Mouse (Mus musculus) heart, adult 8-10 months (tissue): ENCODE data around the gene Pih1d3. TPM values are rescaled to one million over a fixed set of nuclear protein-coding genes. Genes with fewer than 3 reads are reported as not detected.

Source experiments
- DNase-seq: peaks from one replicate; pipeline ENCODE4 v3.0.0; 2022; ENCODE audit warnings: low spot score
- total RNA-seq, 4 experiments: library from RNA; stranded (reverse); gene quantifications; 2 replicates each; pipeline ENCODE4 v1.2.4; 2022

Gene Pih1d3
- total RNA-seq: not detected

DNA sequence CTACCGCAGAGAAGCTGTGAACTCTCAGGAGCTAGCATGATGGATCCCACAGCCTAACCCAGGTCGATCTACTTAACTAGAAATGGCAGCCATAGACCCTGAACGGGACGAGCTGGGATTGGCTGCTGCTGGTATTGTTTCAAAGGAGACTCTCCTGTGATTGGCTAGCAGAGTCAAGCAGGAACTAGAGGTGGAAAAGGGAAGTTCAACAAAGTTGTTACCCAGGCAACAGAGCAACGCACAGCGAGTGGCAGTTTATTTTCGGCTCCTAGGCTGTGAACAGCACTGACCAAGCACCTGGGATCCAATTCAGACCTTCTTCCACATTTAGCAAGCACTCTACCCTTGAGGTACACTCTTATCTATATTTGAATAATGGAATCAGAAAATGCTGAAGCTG is at the start of gene Pih1d3, which contains the start of gene 4931428L18Rik:
Gene Pih1d3, plus strand, starts transcription at position 275 of the 400 bp plus-strand sequence.
Gene 4931428L18Rik, minus strand, starts transcription at position 121 of the 400 bp plus-strand sequence.
- no peak for DNase-seq

DNA sequence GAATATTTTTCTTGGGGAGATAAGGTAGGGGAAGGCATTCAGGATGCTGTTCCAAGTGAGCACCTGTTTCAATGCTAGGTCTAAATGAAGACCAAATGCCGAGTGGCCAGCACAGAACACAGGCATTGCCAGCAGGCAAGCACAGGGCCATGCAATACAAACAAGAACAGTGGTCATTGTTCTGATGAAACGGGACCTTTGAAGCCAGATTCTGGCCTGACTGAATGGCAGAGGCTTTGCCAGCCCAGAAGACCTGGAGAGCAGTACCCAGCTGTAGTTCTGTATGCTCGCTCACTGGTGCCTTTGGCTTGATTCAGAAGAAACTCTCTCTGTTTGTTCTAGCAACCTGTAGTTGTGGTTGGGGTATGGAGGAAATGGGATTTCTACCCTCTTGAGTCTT is 47.2 kb upstream of the Pih1d3 start:
- no peak for DNase-seq

DNA sequence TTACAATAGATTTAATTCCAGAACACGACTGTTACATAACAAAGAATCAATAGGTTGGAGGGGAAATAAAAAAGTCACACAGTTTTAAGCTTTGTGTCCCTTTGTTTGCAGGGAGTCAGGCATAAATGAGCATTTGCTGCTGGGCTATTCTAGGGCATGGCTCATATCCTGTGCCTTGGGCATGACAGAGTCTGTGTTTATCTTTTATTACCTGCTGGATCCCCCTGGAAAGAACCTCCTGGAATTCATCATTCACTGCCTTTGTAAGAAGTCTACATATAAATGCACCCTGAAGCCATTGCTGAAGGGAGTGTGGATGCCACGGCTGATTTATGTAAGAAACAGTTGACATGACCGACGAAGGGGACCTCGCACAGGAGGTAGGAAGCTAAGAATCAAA is 46.5 kb upstream of the Pih1d3 start, which contains the start of gene Lgsn:
Gene Lgsn, plus strand, starts transcription at position 301 of the 400 bp plus-strand sequence.
- DNase-seq: no peak

DNA sequence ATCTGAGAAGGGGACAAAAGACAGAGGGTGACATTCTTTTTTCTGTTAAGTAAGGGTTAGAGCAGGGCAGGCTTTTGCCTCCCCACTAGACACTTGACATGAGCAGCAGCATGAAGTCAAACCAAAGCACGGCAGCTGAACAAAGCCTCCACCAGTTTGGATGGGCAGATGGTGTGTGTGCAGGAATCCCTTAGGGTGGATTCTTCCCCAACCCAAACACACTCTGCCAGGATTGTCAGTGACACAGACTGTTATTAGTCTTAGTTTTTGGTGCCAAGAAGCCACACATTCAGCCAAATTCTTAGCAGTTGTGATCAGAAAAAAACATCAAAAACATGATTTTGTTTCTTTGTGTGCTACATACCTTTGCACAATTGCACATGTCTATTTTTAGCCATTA is 44.4 kb upstream of the Pih1d3 start:
- DNase-seq: no peak

DNA sequence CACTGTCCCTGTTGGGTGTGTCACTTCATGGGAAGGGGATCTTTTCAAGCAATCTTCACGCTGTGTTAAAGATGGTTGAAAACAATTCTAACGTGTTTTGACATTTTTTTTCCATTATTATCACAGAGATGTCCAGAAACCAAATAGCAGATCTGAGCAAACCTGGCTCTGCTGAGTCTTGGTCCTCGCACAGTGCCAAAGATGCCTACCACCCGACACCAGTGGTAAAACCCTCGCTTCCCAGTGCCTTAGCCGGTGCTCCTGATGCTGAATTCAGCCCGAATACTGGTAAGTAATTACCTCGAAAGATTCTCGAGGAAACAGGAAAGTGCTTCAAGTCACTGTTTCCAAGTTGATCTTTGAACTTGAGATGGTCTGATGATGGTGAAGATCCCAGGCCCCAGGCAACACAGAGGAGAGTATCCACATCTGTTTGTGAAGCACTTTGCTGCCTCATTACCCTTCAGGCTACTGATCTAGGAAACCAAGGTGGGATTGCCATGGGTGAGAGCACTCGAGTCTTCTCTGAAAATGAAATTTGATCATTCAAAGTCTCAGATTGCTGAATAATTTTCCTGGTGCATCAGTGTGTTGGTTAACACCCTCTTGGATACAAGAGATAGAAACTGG is 32.3 kb upstream of the Pih1d3 start:
- DNase-seq: no peak

DNA sequence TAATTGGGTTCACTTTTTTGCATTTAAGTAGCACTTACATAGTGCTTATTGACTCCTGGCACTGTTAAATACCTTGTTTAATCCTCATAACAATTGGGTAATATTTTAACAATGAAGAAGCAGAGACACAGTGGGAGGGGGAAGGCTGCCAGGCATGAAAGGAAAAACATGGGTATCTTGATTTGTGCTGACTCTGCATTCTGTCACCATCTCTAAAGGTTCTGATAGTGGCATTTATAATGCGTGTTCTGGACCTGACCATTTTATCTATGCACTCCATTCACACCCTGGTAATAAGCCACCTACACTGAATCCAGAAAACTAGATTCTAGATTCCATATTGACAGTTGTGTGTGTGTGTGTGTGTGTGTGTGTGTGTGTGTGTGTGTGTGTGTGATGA is 27.0 kb upstream of the Pih1d3 start:
- DNase-seq: no peak

DNA sequence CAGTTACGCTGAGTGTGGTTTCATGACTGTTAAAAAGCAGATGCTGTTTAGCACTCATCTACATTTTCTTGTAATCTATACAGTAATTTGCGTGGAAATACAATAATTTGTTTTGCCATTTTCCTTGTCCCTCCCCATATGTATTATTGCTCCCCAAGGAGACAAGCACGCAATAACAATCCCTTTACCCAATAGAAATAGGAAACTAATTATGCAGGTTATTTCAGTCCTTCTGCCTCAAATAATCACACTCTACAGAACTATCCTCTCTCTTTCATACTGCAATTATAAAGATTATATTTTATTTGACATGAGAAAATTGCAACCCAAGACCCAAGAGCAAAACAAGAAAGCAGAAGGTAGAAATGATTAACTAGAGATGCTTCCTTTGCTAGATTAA is 25.7 kb upstream of the Pih1d3 start:
- no peak for DNase-seq

DNA sequence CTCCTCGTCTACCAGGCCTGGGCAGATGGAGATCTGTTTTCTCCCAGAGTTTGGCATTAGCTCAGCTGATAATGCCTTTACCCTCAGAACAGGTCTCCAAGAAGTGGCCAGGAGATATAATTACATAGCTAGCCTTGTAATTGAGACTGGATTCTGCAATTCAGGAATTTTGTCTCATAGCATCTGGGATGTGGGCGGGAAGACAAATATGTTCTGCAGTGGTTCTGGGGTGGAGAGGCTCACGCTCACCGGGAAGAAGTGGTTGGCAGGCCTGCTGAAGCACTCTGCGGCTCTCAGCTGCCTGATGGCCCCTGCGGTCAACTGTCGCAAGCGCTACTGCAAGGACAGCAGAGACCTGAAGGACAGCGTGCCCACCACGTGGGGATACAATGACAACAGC is 18.9 kb upstream of the Pih1d3 start:
- no peak for DNase-seq

DNA sequence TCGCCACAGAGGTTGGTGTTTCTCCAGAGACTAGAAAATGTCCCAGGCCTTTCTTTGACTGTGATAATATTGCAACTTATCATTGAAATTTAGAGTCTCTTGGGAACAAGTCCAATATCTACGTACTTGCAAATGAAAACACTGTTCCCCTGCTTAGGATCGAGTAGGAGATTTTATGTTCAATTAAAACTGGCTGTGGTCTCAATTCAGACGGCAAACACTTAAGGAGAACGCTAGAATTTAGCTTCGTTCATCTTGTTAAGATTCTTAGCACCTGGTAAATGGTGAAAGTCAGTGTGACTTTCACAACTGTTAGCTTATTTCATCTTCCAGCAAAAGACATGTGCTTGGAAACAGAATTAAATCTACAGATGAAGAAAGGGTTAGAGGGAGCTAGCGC is 17.3 kb upstream of the Pih1d3 start:
- DNase-seq: no peak

DNA sequence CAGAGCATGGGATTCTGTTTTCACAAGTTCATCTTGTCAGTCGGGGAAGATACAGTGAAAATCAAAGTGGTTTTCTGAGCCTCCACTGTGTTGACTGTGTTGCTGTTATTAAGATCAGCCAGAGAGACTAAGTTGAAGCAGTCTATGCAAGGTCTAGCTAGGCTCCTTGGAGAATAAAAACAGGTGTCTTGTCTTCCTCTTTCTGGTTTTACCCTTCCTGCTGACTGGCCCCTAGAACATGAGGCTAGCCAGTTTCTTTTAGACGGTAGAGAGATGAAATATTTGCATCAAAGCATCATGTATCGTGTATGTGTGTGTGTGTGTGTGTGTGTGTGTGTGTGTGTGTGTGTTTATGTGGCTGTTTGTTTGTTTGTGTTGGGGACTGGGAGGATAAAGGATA is 16.9 kb upstream of the Pih1d3 start:
- DNase-seq: no peak

DNA sequence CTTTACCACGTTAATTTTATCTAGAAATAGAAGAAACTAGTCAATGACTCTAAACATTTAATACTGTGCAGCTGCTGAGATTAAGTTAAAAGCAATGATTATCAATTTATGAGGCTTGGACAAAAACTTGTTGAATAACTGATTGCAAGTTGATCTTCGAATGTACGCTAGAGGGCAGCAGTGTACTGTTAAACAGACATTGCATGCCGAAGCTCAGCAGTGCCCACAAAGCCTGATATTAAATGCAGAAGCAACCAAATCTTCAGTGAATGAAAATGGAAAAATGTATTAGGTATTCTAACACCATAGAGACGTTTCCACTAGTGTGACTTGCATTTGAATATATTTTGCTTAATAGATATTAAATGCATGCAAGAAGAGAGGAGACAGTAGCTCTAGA is 12.5 kb upstream of the Pih1d3 start:
- DNase-seq: peak; percentile 25

DNA sequence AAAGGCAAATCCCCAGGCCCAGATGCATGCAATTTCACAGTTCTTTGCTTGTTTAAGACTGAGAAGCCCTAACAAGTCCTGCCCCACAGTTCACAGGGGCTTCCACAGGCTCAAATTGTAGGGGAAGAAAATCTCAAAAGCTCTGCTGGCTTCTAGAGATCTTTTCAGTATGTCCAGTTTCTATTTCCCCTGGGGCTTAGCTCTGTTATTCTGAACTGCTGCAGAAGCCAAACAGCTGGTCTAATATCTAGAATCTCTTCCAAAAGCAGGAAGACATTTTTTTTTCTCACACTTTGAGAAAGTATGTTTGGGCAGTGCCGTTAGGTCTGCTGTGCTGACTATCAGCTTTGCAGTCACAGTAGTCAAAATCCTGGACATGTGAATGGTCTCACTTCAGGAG is 7.8 kb upstream of the Pih1d3 start:
- DNase-seq: peak; percentile 8

DNA sequence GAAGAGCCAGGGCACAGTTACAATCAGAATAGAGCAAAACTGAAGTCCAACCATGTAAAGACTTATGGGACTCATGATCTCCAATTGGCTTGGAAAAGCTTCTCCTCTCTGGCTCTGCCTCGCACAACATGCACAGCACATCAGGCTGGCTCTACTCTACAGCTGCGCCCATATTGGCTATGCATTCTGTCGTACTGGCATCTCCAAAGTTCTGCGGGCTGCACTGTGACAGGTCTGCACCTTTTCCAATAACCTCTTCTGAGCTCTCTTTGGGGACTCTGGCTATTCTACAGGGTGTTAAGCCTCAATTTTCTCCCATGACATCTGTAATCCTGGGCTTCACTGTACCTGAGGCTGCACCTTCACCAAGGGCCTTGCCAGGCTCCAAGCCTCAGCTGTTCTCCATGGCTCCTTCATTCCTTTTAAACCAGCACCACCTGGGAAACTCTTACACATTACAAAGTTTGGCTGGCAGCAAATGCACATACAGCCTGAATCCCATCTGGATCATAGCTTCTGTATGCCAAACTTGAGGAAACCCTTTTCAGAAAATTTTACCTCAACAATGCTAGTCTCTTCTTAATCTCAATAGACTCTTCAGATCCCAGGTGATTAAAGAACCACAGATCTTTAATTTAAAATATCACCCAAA is 1.9 kb upstream of the Pih1d3 start:
- no peak for DNase-seq

DNA sequence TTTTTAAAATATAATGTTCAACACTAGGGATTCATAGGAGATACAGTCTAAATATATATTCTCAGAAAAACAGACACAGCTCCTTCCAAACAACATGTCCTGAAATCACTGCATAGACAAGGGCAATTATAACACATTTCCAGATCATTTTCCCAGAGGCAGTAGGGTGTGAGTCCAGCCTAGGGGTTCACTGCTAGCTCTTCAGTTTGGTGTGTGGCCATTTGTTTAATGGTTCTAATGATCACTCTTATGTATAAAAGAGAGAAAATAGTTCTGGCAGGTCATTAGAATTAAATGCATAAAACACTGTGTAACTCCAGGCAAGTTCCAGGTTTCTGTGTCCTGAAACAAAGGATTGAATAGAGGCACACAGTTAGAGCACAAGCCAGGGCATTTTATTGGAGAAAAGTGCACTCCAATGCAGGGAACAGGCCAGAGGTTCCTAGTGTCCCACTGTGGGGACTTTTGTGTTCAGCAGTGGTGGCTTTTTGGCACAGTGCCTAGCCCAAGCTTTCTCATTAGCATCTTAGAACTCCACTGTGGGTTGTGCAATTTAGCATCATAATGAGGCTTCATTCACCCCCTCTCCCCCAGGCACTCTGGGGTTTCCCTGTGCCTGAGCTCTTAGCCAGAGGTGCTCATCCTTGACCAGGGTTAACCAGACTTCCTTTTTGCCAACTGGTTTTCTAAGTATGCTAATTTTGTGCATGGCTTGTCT is 10.8 kb downstream of the Pih1d3 start:
- DNase-seq: no peak

DNA sequence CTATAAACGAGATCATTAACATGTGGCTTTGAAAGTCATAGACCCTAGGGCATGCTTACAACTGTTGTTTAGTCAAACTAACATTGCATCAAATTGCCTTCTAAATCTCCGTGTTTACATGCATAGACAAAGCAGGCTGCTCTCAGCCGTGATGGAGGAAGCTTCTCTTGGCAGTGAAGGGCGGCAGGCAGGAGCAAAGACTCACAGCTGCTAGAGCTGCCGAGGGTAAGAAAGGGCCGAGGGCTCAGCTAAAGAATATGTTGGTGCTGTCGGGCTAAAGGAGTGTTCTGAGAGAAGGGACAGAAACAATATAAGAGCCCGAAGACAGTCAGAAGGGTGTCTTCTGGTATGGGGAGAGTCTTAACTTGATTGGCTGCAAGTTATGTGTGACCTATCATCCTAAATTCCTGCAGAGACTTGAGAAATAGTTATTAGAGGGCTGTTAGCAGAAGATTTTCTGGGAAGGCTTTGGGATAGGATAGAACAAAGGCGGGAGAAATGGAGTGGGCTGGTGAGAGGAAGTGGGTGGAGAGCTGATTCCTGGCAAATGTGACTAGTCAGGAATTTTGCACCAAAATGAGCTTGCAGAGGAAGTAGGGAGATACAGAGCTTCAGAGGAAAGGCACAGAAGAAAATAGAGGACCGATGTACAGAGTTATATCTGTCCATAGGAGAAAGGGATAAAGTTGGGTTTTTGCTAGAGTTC is 37.7 kb downstream of the Pih1d3 start:
- peak; percentile 2 for DNase-seq

Other genes with a start within 250 kb of the Pih1d3 start
- not detected for gene AC153137.1, start 244.9 kb upstream of the Pih1d3 start, total RNA-seq
- not detected for gene Lgsn, start 46.4 kb upstream of the Pih1d3 start, total RNA-seq
- gene 4931428L18Rik, start 154 bp upstream of the Pih1d3 start, total RNA-seq: not detected